Mouse (Mus musculus) CH12.LX (cell line): ENCODE data around the gene Ank. TPM values are rescaled to one million over a fixed set of nuclear protein-coding genes. Genes with fewer than 3 reads are reported as not detected.

Experiments
- DNase-seq: peaks from one replicate; pipeline ENCODE4 v3.0.0-alpha.2; 2013; ENCODE audit errors: extremely low read depth
- H3K27ac ChIP-seq: 2 replicates; pipeline ENCODE4 v1.5.1; 2012; ENCODE audit warnings: low read depth, mild to moderate bottlenecking, control low read depth, moderate library complexity; ENCODE audit not compliant: insufficient read depth
- H3K27me3 ChIP-seq: replicated peaks from 2 replicates; pipeline ENCODE3; 2012; ENCODE audit warnings: inconsistent platforms
- H3K36me3 ChIP-seq, 2 experiments: replicated peaks in 1 of 2; 2 replicates each; pipeline versions ENCODE3 to v1.6.1; 2012; ENCODE audit warnings: inconsistent platforms in 1 of 2, low read length in 1 of 2, mild to moderate bottlenecking in 1 of 2, mixed read lengths in 1 of 2, moderate library complexity in 1 of 2; ENCODE audit not compliant: control insufficient read depth in 1 of 2, insufficient read depth in 1 of 2
- H3K4me1 ChIP-seq, 2 experiments: 2 replicates each; pipeline ENCODE4 v1.6.1; 2012; ENCODE audit warnings: inconsistent platforms in 1 of 2, moderate library complexity in 1 of 2; ENCODE audit not compliant: insufficient read depth in 2 of 2, control insufficient read depth in 1 of 2
- H3K4me2 ChIP-seq: 2 replicates; pipeline ENCODE4 v1.6.1; 2012; ENCODE audit warnings: low read depth, mild to moderate bottlenecking, control low read depth; ENCODE audit not compliant: poor library complexity, insufficient read depth, severe bottlenecking
- H3K4me3 ChIP-seq, 3 experiments: fragments of 150-350 bp in 1 of 3; sonication (generic) in 1 of 3; replicated peaks in 1 of 3; 2 replicates each; pipeline versions ENCODE3 to v1.5.1; 2011 to 2012; ENCODE audit warnings: low read depth in 2 of 3, low read length in 2 of 3, mild to moderate bottlenecking in 2 of 3, moderate library complexity in 2 of 3, control low read depth in 1 of 3, improper control_type of control experiment in 1 of 3, inconsistent platforms in 1 of 3, mixed read lengths in 1 of 3; ENCODE audit not compliant: poor library complexity in 1 of 3
- H3K79me2 ChIP-seq: replicated peaks from 2 replicates; pipeline ENCODE4 v1.6.1; 2012; ENCODE audit warnings: mild to moderate bottlenecking, moderate library complexity; ENCODE audit not compliant: control insufficient read depth, poor library complexity, insufficient read depth, severe bottlenecking; ENCODE audit errors: extremely low read depth
- H3K9ac ChIP-seq: 2 replicates; pipeline ENCODE4 v1.6.1; 2012; ENCODE audit warnings: low read depth, mild to moderate bottlenecking, control low read depth, moderate library complexity; ENCODE audit not compliant: insufficient read depth
- H3K9me3 ChIP-seq: replicated peaks from 2 replicates; pipeline ENCODE3; 2012; ENCODE audit warnings: low read length, inconsistent platforms, mixed read lengths
- CHD2 ChIP-seq: IDR thresholded peaks from 2 replicates; pipeline ENCODE4 v1.6.1; 2011; ENCODE audit warnings: low read length, improper control_type of control experiment
- GABPA ChIP-seq: IDR thresholded peaks from 2 replicates; pipeline ENCODE4 v1.6.1; 2012; ENCODE audit warnings: low read depth, low read length, improper control_type of control experiment, inconsistent platforms; ENCODE audit not compliant: insufficient replicate concordance
- JUN ChIP-seq: IDR thresholded peaks from 2 replicates; pipeline ENCODE4 v1.6.1; 2011; ENCODE audit warnings: low read depth, mild to moderate bottlenecking, low read length, improper control_type of control experiment, moderate library complexity; ENCODE audit not compliant: insufficient read depth
- JUND ChIP-seq: conservative IDR thresholded peaks from 2 replicates; pipeline ENCODE4 v1.6.1; 2011; ENCODE audit warnings: low read depth, low read length, improper control_type of control experiment
- MAFK ChIP-seq: IDR thresholded peaks from 2 replicates; pipeline ENCODE4 v1.6.1; 2011; ENCODE audit warnings: low read length, improper control_type of control experiment; ENCODE audit not compliant: insufficient replicate concordance
- MAX ChIP-seq: IDR thresholded peaks from 2 replicates; pipeline ENCODE4 v1.6.1; 2011; ENCODE audit warnings: low read length, improper control_type of control experiment
- MEF2A ChIP-seq: IDR thresholded peaks from 2 replicates; pipeline ENCODE4 v1.6.1; 2014; ENCODE audit warnings: low read depth, mild to moderate bottlenecking, inconsistent platforms, low read length, improper control_type of control experiment, borderline replicate concordance
- MXI1 ChIP-seq: IDR thresholded peaks from 2 replicates; pipeline ENCODE4 v1.6.1; 2011; ENCODE audit warnings: mild to moderate bottlenecking, low read depth, low read length, improper control_type of control experiment
- MYC ChIP-seq: IDR thresholded peaks from 2 replicates; pipeline ENCODE4 v1.6.1; 2011; ENCODE audit warnings: low read depth, mild to moderate bottlenecking, improper control_type of control experiment, low read length
- NELFE ChIP-seq: IDR thresholded peaks from 2 replicates; pipeline ENCODE4 v1.6.1; 2011; ENCODE audit warnings: low read depth, low read length, improper control_type of control experiment
- POLR2AphosphoS2 ChIP-seq: IDR thresholded peaks from 2 replicates; pipeline ENCODE4 v1.6.1; 2011; ENCODE audit warnings: low read depth, low read length, improper control_type of control experiment
- RAD21 ChIP-seq: IDR thresholded peaks from 2 replicates; pipeline ENCODE4 v1.6.1; 2011; ENCODE audit warnings: low read depth, mild to moderate bottlenecking, low read length, improper control_type of control experiment, moderate library complexity
- RCOR1 ChIP-seq: conservative IDR thresholded peaks from 2 replicates; pipeline ENCODE4 v1.6.1; 2012; ENCODE audit warnings: low read depth, mild to moderate bottlenecking, inconsistent platforms, low read length, improper control_type of control experiment
- SMC3 ChIP-seq: IDR thresholded peaks from 2 replicates; pipeline ENCODE4 v1.6.1; 2011; ENCODE audit warnings: low read depth, low read length, improper control_type of control experiment
- ZC3H11A ChIP-seq: IDR thresholded peaks from 2 replicates; pipeline ENCODE4 v1.6.1; 2012; ENCODE audit warnings: low read depth, mild to moderate bottlenecking, inconsistent platforms, low read length, improper control_type of control experiment
- ZKSCAN1 ChIP-seq: IDR thresholded peaks from 2 replicates; pipeline ENCODE4 v1.6.1; 2012; ENCODE audit warnings: low read depth, inconsistent platforms, low read length, improper control_type of control experiment, borderline replicate concordance
- ZMIZ1 ChIP-seq: IDR thresholded peaks from 2 replicates; pipeline ENCODE4 v1.6.1; 2012; ENCODE audit warnings: low read depth, mild to moderate bottlenecking, inconsistent platforms, low read length, improper control_type of control experiment
- ZNF384 ChIP-seq: IDR thresholded peaks from 2 replicates; pipeline ENCODE4 v1.6.1; 2012; ENCODE audit warnings: low read depth, low read length, improper control_type of control experiment, inconsistent platforms
- dilution Hi-C: fragments of 300-500 bp; cut with MboI; formaldehyde crosslinking; loops from 2 replicates; pipeline ENCODE4 v1.14.3; 2020; ENCODE audit warnings: low sequenced_read_pairs; ENCODE audit not compliant: extremely low pct_unique_long_range_greater_than_20kb, extremely low pct_ligation_motif_present
- in situ Hi-C: fragments of 300-500 bp; cut with MboI; formaldehyde crosslinking; loops from 3 replicates; pipeline ENCODE4 v1.14.3; 2019; ENCODE audit warnings: low sequenced_read_pairs, low pct_ligation_motif_present, low pct_unique_long_range_greater_than_20kb, mixed read lengths
- polyA plus RNA-seq: library from polyadenylated mRNA; unstranded; fragments of >175 nt; gene quantifications from 2 replicates; pipeline ENCODE4 v1.2.1, GENCODE M21; 2012; ENCODE audit warnings: low read depth; ENCODE audit not compliant: insufficient read length
- total RNA-seq, 2 experiments: library from RNA; depleted of rRNA; stranded (reverse); fragments of 300-350 nt in 1 of 2; fragments of >200 nt in 1 of 2; gene quantifications; 2 replicates each; pipeline ENCODE4 v1.2.3; 2012 to 2014

Gene Ank
- total and polyA plus RNA-seq, 3 experiments, result 4.6 to 12.4 (median 8.6) TPM

- Histone ChIP-seq H3K4me1 (peaks cover 11 to 23% of the 10 kb centered on the region in 2 experiments), H3K4me2 (no peak overlapping the region), H3K27ac (no peak overlapping the region), H3K9ac (no peak overlapping the region), H3K27me3 (no peaks in the 10 kb centered on the region), H3K36me3 (peaks cover 0 to 14% of the 10 kb centered on the region in 2 experiments), H3K79me2 (no peaks in the 10 kb centered on the region), H3K9me3 (no peaks in the 10 kb centered on the region), H3K4me3 (no peak overlapping the region)
- in situ Hi-C loops, result no loop called here
- dilution Hi-C loops, result no loop called here
- no peak for TF ChIP-seq ZMIZ1
- TF ChIP-seq ZC3H11A, result no peak
- TF ChIP-seq MEF2A, result no peak
- no peak for TF ChIP-seq ZNF384
- TF ChIP-seq RCOR1, result no peak
- no peak for TF ChIP-seq NELFE
- TF ChIP-seq SMC3, result no peak
- no peak for TF ChIP-seq RAD21
- no peak for TF ChIP-seq MXI1
- no peak for TF ChIP-seq MAFK
- TF ChIP-seq CHD2, result no peak
- TF ChIP-seq JUND, result no peak
- TF ChIP-seq POLR2AphosphoS2, result no peak
- TF ChIP-seq MAX, result no peak
- TF ChIP-seq JUN, result no peak
- TF ChIP-seq GABPA, result no peak
- TF ChIP-seq MYC, result no peak
- TF ChIP-seq ZKSCAN1, result no peak
- no peak for DNase-seq
Observed at GRCm38 (mm10) chr15:27485567-27486278, 19.2 kb downstream of the Ank start.

GRCm38 (mm10) chr15:27486279-27486618 lies 19.8 kb downstream of the Ank start:
- Histone ChIP-seq H3K4me1 (peaks cover 11 to 23% of the 10 kb centered on the region in 2 experiments), H3K27ac (no peak overlapping the region), H3K4me2 (peak overlapping the region; percentile 71; the same call in 1 of the 2 replicates), H3K9me3 (no peaks in the 10 kb centered on the region), H3K27me3 (no peaks in the 10 kb centered on the region), H3K9ac (no peak overlapping the region), H3K79me2 (no peaks in the 10 kb centered on the region), H3K4me3 (no peak overlapping the region), H3K36me3 (peaks cover 0 to 14% of the 10 kb centered on the region in 2 experiments)
- in situ Hi-C loops, result no loop called here
- no peak for TF ChIP-seq CHD2
- no peak for DNase-seq
- dilution Hi-C loops, result no loop called here
